Mouse (Mus musculus) C2C12 (cell line): ENCODE data around the gene Drosha.

Experiments
- CEBPB ChIP-seq: IDR thresholded peaks from one replicate; pipeline ENCODE4 v1.6.1; 2011; ENCODE audit warnings: low read depth, mild to moderate bottlenecking, control low read depth, moderate library complexity
- CTCF ChIP-seq: IDR thresholded peaks from one replicate; pipeline ENCODE4 v1.5.1; 2011; ENCODE audit not compliant: control insufficient read depth, insufficient read depth, insufficient read length
- MAX ChIP-seq: IDR thresholded peaks from one replicate; pipeline ENCODE4 v1.6.1; 2011; ENCODE audit warnings: mild to moderate bottlenecking, control low read depth
- MYOD1 ChIP-seq: IDR thresholded peaks from one replicate; pipeline ENCODE4 v1.6.1; 2011; ENCODE audit warnings: low read depth; ENCODE audit not compliant: control insufficient read depth, insufficient read length

DNA sequence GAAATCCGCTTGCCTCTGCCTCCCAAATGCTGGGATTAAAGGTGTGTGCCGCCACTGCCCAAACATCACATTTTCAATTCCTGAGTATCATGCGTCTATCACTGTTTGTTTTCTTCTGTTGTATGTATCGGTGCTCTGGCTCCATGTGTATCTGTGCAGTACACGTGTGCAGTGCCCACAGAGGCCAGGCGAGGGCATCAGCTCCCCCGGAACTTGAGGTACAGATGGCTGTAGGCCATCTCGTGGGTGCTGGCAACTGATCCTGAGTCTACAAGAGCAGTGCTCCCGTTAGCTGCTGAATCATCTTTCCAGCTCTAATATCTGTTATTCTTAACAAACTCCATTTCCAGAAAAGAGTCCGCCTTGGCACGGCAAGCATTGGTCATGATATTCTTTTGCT lies 12.0 kb upstream of the Drosha start:
- TF ChIP-seq CTCF, result no peak
- no peak for TF ChIP-seq MAX
- no peak for TF ChIP-seq MYOD1
- TF ChIP-seq CEBPB, result no peak
